Mouse (Mus musculus) small intestine, adult 2 months (tissue): ENCODE results near the gene Slc9a5. TPM values are rescaled to one million over a fixed set of nuclear protein-coding genes. Genes with fewer than 3 reads are reported as not detected.

Experiments used
- H3K27ac ChIP-seq: fragments of 200-500 bp; 2 replicates; pipeline ENCODE4 v1.5.1; 2012; ENCODE audit warnings: low read depth, low read length, control low read depth, inconsistent platforms; ENCODE audit not compliant: insufficient read depth
- H3K27me3 ChIP-seq: fragments of 200-500 bp; 2 replicates; pipeline ENCODE4 v1.6.1; 2012; ENCODE audit warnings: mild to moderate bottlenecking, moderate library complexity, low read length, inconsistent platforms; ENCODE audit not compliant: control insufficient read depth, insufficient read depth
- H3K36me3 ChIP-seq: fragments of 200-500 bp; 2 replicates; pipeline ENCODE4 v1.6.1; 2012; ENCODE audit warnings: mild to moderate bottlenecking, low read length, control low read depth, inconsistent platforms; ENCODE audit not compliant: control insufficient read depth, insufficient read depth
- H3K4me1 ChIP-seq: fragments of 200-500 bp; 2 replicates; pipeline ENCODE4 v1.6.1; 2012; ENCODE audit warnings: low read length, inconsistent platforms, mixed read lengths; ENCODE audit not compliant: control insufficient read depth, insufficient read depth, insufficient read length
- H3K4me3 ChIP-seq: fragments of 200-500 bp; 2 replicates; pipeline ENCODE4 v1.5.1; 2012; ENCODE audit warnings: low read depth, mild to moderate bottlenecking, control low read depth, inconsistent platforms, low read length, moderate library complexity
- CTCF ChIP-seq: fragments of 200-500 bp; IDR thresholded peaks from 2 replicates; pipeline ENCODE4 v1.5.1; 2012; ENCODE audit warnings: low read depth, mild to moderate bottlenecking, control low read depth, inconsistent platforms, low read length, moderate library complexity, mixed read lengths; ENCODE audit not compliant: insufficient replicate concordance, insufficient read length; ENCODE audit errors: extremely low read depth
- POLR2A ChIP-seq: fragments of 200-500 bp; IDR thresholded peaks from 2 replicates; pipeline ENCODE4 v1.6.1; 2012; ENCODE audit warnings: low read depth, mild to moderate bottlenecking, control low read depth, inconsistent platforms, low read length, moderate library complexity
- WGBS: fragments of 180-500 bp; shearing (Covaris S2); methylation state at CpG from one replicate; pipeline ENCODE4 v1.1.7; 2018; 5-methylcytosine and 5-hydroxymethylcytosine counted together
- polyA plus RNA-seq: library from polyadenylated mRNA; depleted of rRNA; stranded (reverse); fragments of >200 nt; gene quantifications from 2 replicates; pipeline ENCODE4 v1.2.3, GENCODE M21; 2012

Gene Slc9a5
- polyA plus RNA-seq, 1 experiment: 3.1 TPM

GRCm38 (mm10) chr8:105313622-105314402 is 34.8 kb upstream of the Slc9a5 start:
- no peaks in the 10 kb centered on the region for H3K27me3 ChIP-seq
- WGBS: 86% methylated on average over 9 of the region's 9 CpGs
- H3K4me3 ChIP-seq: no peak overlapping the region
- no peaks in the 10 kb centered on the region for H3K4me1 ChIP-seq
- TF ChIP-seq POLR2A: no peak
- TF ChIP-seq CTCF: no peak
- peaks cover 15% of the 10 kb centered on the region for H3K36me3 ChIP-seq
- no peak overlapping the region for H3K27ac ChIP-seq

- Histone ChIP-seq H3K4me1 (no peaks in the 10 kb centered on the region), H3K36me3 (peaks cover 9% of the 10 kb centered on the region), H3K27ac (no peak overlapping the region), H3K27me3 (no peaks in the 10 kb centered on the region), H3K4me3 (no peak overlapping the region)
- 92% methylated on average over 18 of the region's 18 CpGs for WGBS
- no peak for TF ChIP-seq POLR2A
- TF ChIP-seq CTCF: no peak
These were observed 33.4 kb upstream of the Slc9a5 start for GRCm38 (mm10) chr8:105315073-105315769.

GRCm38 (mm10) chr8:105317941-105318340 is 30.7 kb upstream of the Slc9a5 start:
- TF ChIP-seq CTCF (no peak), POLR2A (no peak)
- WGBS: 77% methylated on average over 4 of the region's 4 CpGs
- Histone ChIP-seq H3K36me3 (peaks cover 5% of the 10 kb centered on the region), H3K4me1 (no peaks in the 10 kb centered on the region), H3K27me3 (no peaks in the 10 kb centered on the region), H3K4me3 (no peak overlapping the region), H3K27ac (no peak overlapping the region)

- TF ChIP-seq CTCF (no peak), POLR2A (no peak)
- Histone ChIP-seq H3K27ac (no peak overlapping the region), H3K4me3 (no peak overlapping the region), H3K27me3 (no peaks in the 10 kb centered on the region), H3K4me1 (no peaks in the 10 kb centered on the region), H3K36me3 (peaks cover 8% of the 10 kb centered on the region)
- 84% methylated on average over 11 of the region's 11 CpGs for WGBS
These were observed 29.9 kb upstream of the Slc9a5 start for GRCm38 (mm10) chr8:105318662-105319190.

GRCm38 (mm10) chr8:105323183-105323582 is 25.5 kb upstream of the Slc9a5 start:
- Histone ChIP-seq H3K27me3 (no peaks in the 10 kb centered on the region), H3K4me1 (peaks cover 7% of the 10 kb centered on the region), H3K36me3 (peaks cover 9% of the 10 kb centered on the region), H3K4me3 (no peak overlapping the region), H3K27ac (no peak overlapping the region)
- 91% methylated on average over 4 of the region's 4 CpGs for WGBS
- no peak for TF ChIP-seq POLR2A
- TF ChIP-seq CTCF: no peak

- Histone ChIP-seq H3K36me3 (peaks cover 31% of the 10 kb centered on the region), H3K4me3 (peak overlapping the region; percentile 94), H3K27me3 (no peaks in the 10 kb centered on the region), H3K4me1 (peaks cover 20% of the 10 kb centered on the region), H3K27ac (no peak overlapping the region)
- under 1% methylated on average over 12 of the region's 12 CpGs for WGBS
- TF ChIP-seq POLR2A (no peak), CTCF (no peak)
These were observed 23.0 kb upstream of the Slc9a5 start for GRCm38 (mm10) chr8:105325641-105326093.
